ENCODE assay signal across 20 mouse cellular contexts in genomic region chr7:128048819-128049218, GRCm38 (mm10). TPM values are rescaled to one million over a fixed set of nuclear protein-coding genes. Genes with fewer than 3 reads are reported as not detected.
DNase-seq lines count a peak whose midpoint lies in the region; TF ChIP-seq lines count a peak whose summit lies in the region.
"Had no signal": no experiment of that assay in that cellular context is flagged by ENCODE, and none has a peak within 500 bp of the region (broad histone marks: within the 10 kb centered on the region; RNA-seq: fewer than 3 reads in every experiment).

No protein-coding gene starts in this region.

- TF ChIP-seq CTCF in kidney, adult 2 months (conservative IDR thresholded peaks at IDR 0.05; ENCODE audit: insufficient read depth, insufficient read length, low read depth, low read length), result no peak
- no peak for TF ChIP-seq CTCF in spleen, adult 2 months (IDR thresholded peaks at IDR 0.05; ENCODE audit: extremely low read depth, insufficient read depth, insufficient read length, insufficient replicate concordance)
- no peak for TF ChIP-seq CTCF in left cerebral cortex, adult 2 months (IDR thresholded peaks at IDR 0.05)

- no peaks in the 10 kb centered on the region for H3K27me3 ChIP-seq in kidney, adult 2 months (replicated peaks; ENCODE audit: control insufficient read depth, insufficient read depth, low read length)
- H3K27me3 ChIP-seq in spleen, adult 2 months (ENCODE audit: control insufficient read depth, insufficient read depth, low read length), result no peaks in the 10 kb centered on the region
- no peaks in the 10 kb centered on the region for H3K27me3 ChIP-seq in splenic B cell, adult 2 months (ENCODE audit: control insufficient read depth, insufficient read depth, low read length, poor library complexity, severe bottlenecking)
- H3K27me3 ChIP-seq: intestine, embryonic 15.5 days; limb, embryonic 13.5 days; stomach, embryonic 15.5 days had no signal

- H3K27ac ChIP-seq in kidney, adult 2 months (ENCODE audit: insufficient read depth, low read depth, low read length), result no peak overlapping the region
- H3K27ac ChIP-seq in spleen, adult 2 months (ENCODE audit: insufficient read depth, low read length), result peak overlapping the region; percentile 90
- H3K27ac ChIP-seq in macrophage, result peak overlapping the region; percentile 82
- H3K27ac ChIP-seq in left cerebral cortex, adult 2 months, result no peak overlapping the region
- H3K27ac ChIP-seq: intestine, embryonic 15.5 days; limb, embryonic 13.5 days; stomach, embryonic 15.5 days had no signal

- H3K36me3 ChIP-seq in kidney, adult 2 months (ENCODE audit: control insufficient read depth, insufficient read depth, low read length), result no peaks in the 10 kb centered on the region
- H3K36me3 ChIP-seq in spleen, adult 2 months (ENCODE audit: control insufficient read depth, insufficient read depth, low read length), result no peaks in the 10 kb centered on the region
- no peaks in the 10 kb centered on the region for H3K36me3 ChIP-seq in macrophage (ENCODE audit: inconsistent target)
- H3K36me3 ChIP-seq in splenic B cell, adult 2 months (ENCODE audit: control insufficient read depth, insufficient read depth, low read length, poor library complexity, severe bottlenecking), result no peaks in the 10 kb centered on the region
- H3K36me3 ChIP-seq: intestine, embryonic 15.5 days; limb, embryonic 13.5 days; stomach, embryonic 15.5 days had no signal

- no peak for TF ChIP-seq POLR2A in kidney, adult 2 months (IDR thresholded peaks at IDR 0.05; ENCODE audit: low read depth, low read length)
- no peak for TF ChIP-seq POLR2A in spleen, adult 2 months (IDR thresholded peaks at IDR 0.05; ENCODE audit: low read depth, low read length)

- peak; percentile 15 for DNase-seq in kidney, adult 2 months
- DNase-seq in kidney, postnatal 36 days, result no peak
- no peak for DNase-seq in spleen, adult 2 months (ENCODE audit: low read depth in 1 of 2, low spot score in 2 of 2)
- no peak for DNase-seq in spleen, postnatal 14 days (ENCODE audit: low spot score in 2 of 2)
- peak; percentile 67 for DNase-seq in splenic B cell, adult 2 months (ENCODE audit: low read depth, low spot score)
- DNase-seq in left cerebral cortex, adult 2 months (ENCODE audit: extremely low spot score in 1 of 2, low spot score in 2 of 2), result no peak
- no peak for DNase-seq in thymus, postnatal 0 days (ENCODE audit: low spot score)
- DNase-seq: cerebellum, adult 2 months; forebrain, postnatal 0 days; gastrocnemius, postnatal 14 days; heart, postnatal 4 days; kidney, postnatal 14 days had no signal

- no peaks in the 10 kb centered on the region for H3K4me1 ChIP-seq in kidney, adult 2 months (ENCODE audit: control insufficient read depth, insufficient read depth, low read length)
- peaks cover 14% of the 10 kb centered on the region; the same call in 1 of the 2 replicates for H3K4me1 ChIP-seq in spleen, adult 2 months (ENCODE audit: control insufficient read depth, insufficient read depth, insufficient read length)
- H3K4me1 ChIP-seq: limb, embryonic 13.5 days; stomach, embryonic 15.5 days had no signal

- H3K79me2 ChIP-seq in macrophage (ENCODE audit: inconsistent target), result no peaks in the 10 kb centered on the region

- H3K4me3 ChIP-seq in kidney, adult 2 months (ENCODE audit: insufficient read depth, low read depth, low read length), result no peak overlapping the region
- H3K4me3 ChIP-seq in spleen, adult 2 months (ENCODE audit: extremely low read depth, insufficient read depth, insufficient read length), result peak overlapping the region; percentile 32; the same call in 1 of the 2 replicates
- no peak overlapping the region; the same call in 1 of the 2 replicates for H3K4me3 ChIP-seq in macrophage (ENCODE audit: inconsistent target)
- H3K4me3 ChIP-seq in left cerebral cortex, adult 2 months, result no peak overlapping the region
- H3K4me3 ChIP-seq: intestine, embryonic 15.5 days; limb, embryonic 13.5 days; stomach, embryonic 15.5 days had no signal

- 91% methylated on average over 4 of the region's 4 CpGs for WGBS in kidney, adult 2 months
- 21% methylated on average over 4 of the region's 4 CpGs for WGBS in spleen, adult 2 months
- WGBS in macrophage (ENCODE audit: missing documents), result 0% methylated on average over 4 of the region's 4 CpGs

- intact Hi-C loops in left cerebral cortex, adult 2 months (cut with DNase I), result no loop called here

RNA-seq across cellular contexts. Expression of gene Itgam, which starts 13.6 kb away (rescaled TPM):
- 2.4 and 7.0 TPM in 2 replicates for polyA plus RNA-seq in kidney, adult 2 months (2012; rRNA removed)
- 11.1 and 26.4 TPM in 2 replicates for polyA plus RNA-seq in spleen, adult 2 months (2012; rRNA removed)
- 100 to 1,000 TPM in 9 of 26 experiments, 10 to 100 TPM in 17; 12.4 to 206 (median 88.6) TPM for total RNA-seq in macrophage (2018; cell fraction: chromatin; rRNA removed)
- 100 to 1,000 TPM in 13 of 26 experiments, 10 to 100 TPM in 13; 60.7 to 159 (median 99.7) TPM for total RNA-seq in macrophage (2018; cell fraction: cytosol; rRNA removed)
- 100 to 1,000 TPM in 25 of 26 experiments, 10 to 100 TPM in 1; 39.2 to 519 (median 212) TPM for total RNA-seq in macrophage (2018; cell fraction: nucleus; rRNA removed)
- polyA plus RNA-seq in macrophage (2018), result 101 to 216 TPM (median 128 TPM) in 3 replicates
- total RNA-seq in left cerebral cortex, adult 2 months (2021), result 10 to 100 TPM in 1 of 2 experiments, 1 to 10 TPM in 1; 9.2 to 10.9 TPM
- 1.2 and 1.4 TPM in 2 replicates for polyA plus RNA-seq in thymus, postnatal 0 days (2015; fragmentation: Nextera tagmentation; extraction: Ambion mirVana)

RNA-seq across cellular contexts. Expression of gene Gm49368, which starts 13.7 kb away (rescaled TPM):
- not detected in 2 replicates for polyA plus RNA-seq in kidney, adult 2 months (2012; rRNA removed)
- 0.40 and 0.61 TPM in 2 replicates for polyA plus RNA-seq in spleen, adult 2 months (2012; rRNA removed)
- total RNA-seq in macrophage (2018; cell fraction: chromatin; rRNA removed), result 1 to 10 TPM in 14 of 26 experiments, under 1 TPM in 6, not detected in 6; 0.18 to 5.5 (median 1.8) TPM
- 1 to 10 TPM in 22 of 26 experiments, under 1 TPM in 4; 0.33 to 4.3 (median 1.5) TPM for total RNA-seq in macrophage (2018; cell fraction: cytosol; rRNA removed)
- 1 to 10 TPM in 20 of 26 experiments, under 1 TPM in 2, not detected in 4; 0.15 to 8.6 (median 4.3) TPM for total RNA-seq in macrophage (2018; cell fraction: nucleus; rRNA removed)
- 1.0 to 2.2 TPM (median 1.6 TPM) in 3 replicates for polyA plus RNA-seq in macrophage (2018)
- not detected for total RNA-seq in left cerebral cortex, adult 2 months (2021)
- not detected in 2 replicates for polyA plus RNA-seq in thymus, postnatal 0 days (2015; fragmentation: Nextera tagmentation; extraction: Ambion mirVana)
- total RNA-seq: adrenal gland, postnatal 4 days; ES-E14; forebrain, postnatal 0 days; gastrocnemius, postnatal 14 days; heart, postnatal 4 days had no signal
- polyA plus RNA-seq: cerebellum, adult 2 months; forebrain, postnatal 0 days; heart, embryonic 11.5 days; intestine, embryonic 15.5 days; limb, embryonic 13.5 days; lung, embryonic 16.5 days; stomach, embryonic 15.5 days had no signal

RNA-seq across cellular contexts. Expression of gene Trim72, which starts 45.1 kb away (rescaled TPM):
- polyA plus RNA-seq in kidney, adult 2 months (2012; rRNA removed), result 0.29 and 2.8 TPM in 2 replicates
- 0.19 and 0.33 TPM in 2 replicates for polyA plus RNA-seq in spleen, adult 2 months (2012; rRNA removed)
- under 1 TPM in 10 of 26 experiments, not detected in 16; 0.29 to 0.79 (median 0.52) TPM for total RNA-seq in macrophage (2018; cell fraction: chromatin; rRNA removed)
- total RNA-seq in macrophage (2018; cell fraction: cytosol; rRNA removed), result not detected
- 1 to 10 TPM in 2 of 26 experiments, under 1 TPM in 6, not detected in 18; 0.29 to 3.8 (median 0.40) TPM for total RNA-seq in macrophage (2018; cell fraction: nucleus; rRNA removed)
- not detected in 3 replicates for polyA plus RNA-seq in macrophage (2018)
- 1 to 10 TPM; 1.0 to 1.1 TPM for total RNA-seq in left cerebral cortex, adult 2 months (2021)
- polyA plus RNA-seq in thymus, postnatal 0 days (2015; fragmentation: Nextera tagmentation; extraction: Ambion mirVana), result not detected in 2 replicates
- polyA plus RNA-seq: forebrain, postnatal 0 days had no signal

RNA-seq across cellular contexts. Expression of gene Pycard, which starts 55.2 kb away (rescaled TPM):
- polyA plus RNA-seq in kidney, adult 2 months (2012; rRNA removed), result 52.8 and 60.0 TPM in 2 replicates
- 98.6 and 100 TPM in 2 replicates for polyA plus RNA-seq in spleen, adult 2 months (2012; rRNA removed)
- 10 to 100 TPM in 14 of 26 experiments, 1 to 10 TPM in 12; 1.8 to 50.2 (median 11.9) TPM for total RNA-seq in macrophage (2018; cell fraction: chromatin; rRNA removed)
- 100 to 1,000 TPM in 7 of 26 experiments, 10 to 100 TPM in 19; 45.1 to 128 (median 80.7) TPM for total RNA-seq in macrophage (2018; cell fraction: cytosol; rRNA removed)
- 10 to 100 TPM in 24 of 26 experiments, 1 to 10 TPM in 2; 8.0 to 55.2 (median 23.4) TPM for total RNA-seq in macrophage (2018; cell fraction: nucleus; rRNA removed)
- 19.6 to 111 TPM (median 82.3 TPM) in 3 replicates for polyA plus RNA-seq in macrophage (2018)
- 1 to 10 TPM; 1.5 to 3.7 TPM for total RNA-seq in left cerebral cortex, adult 2 months (2021)
- polyA plus RNA-seq in thymus, postnatal 0 days (2015; fragmentation: Nextera tagmentation; extraction: Ambion mirVana), result 372 and 387 TPM in 2 replicates

Comparison
In these comparisons a context has a peak if more than half of its experiments do, and no peak if none do; other contexts are left out.
1. DNase-seq: peak in kidney, adult 2 months (single experiment) and splenic B cell, adult 2 months (single experiment); none in kidney, postnatal 36 days (0 of 2), spleen, adult 2 months (0 of 2), spleen, postnatal 14 days (0 of 2), left cerebral cortex, adult 2 months (0 of 2) and thymus, postnatal 0 days (single experiment).
2. H3K27ac ChIP-seq: peak in spleen, adult 2 months (single experiment) and macrophage (single experiment); none in kidney, adult 2 months (single experiment) and left cerebral cortex, adult 2 months (single experiment).